Mouse (Mus musculus): ENCODE measurements around the gene Slc22a27. TPM values are rescaled to one million over a fixed set of nuclear protein-coding genes. Genes with fewer than 3 reads are reported as not detected.

Gene Slc22a27
- polyA plus RNA-seq, 1 experiment from 2014 or later = not detected

- Histone ChIP-seq H3K9ac (replicated peaks; ENCODE audit: low read depth) (no peak overlapping the region), H3K4me3 (ENCODE audit: low read depth, low read length) (no peak overlapping the region), H3K4me1 (ENCODE audit: insufficient read depth, low read depth, low read length) (no peaks in the 10 kb centered on the region), H3K27me3 (replicated peaks; ENCODE audit: insufficient read depth, low read length) (no peaks in the 10 kb centered on the region), H3K9me3 (ENCODE audit: low read length) (no peaks in the 10 kb centered on the region), H3K27ac (ENCODE audit: low read length) (no peak overlapping the region), H3K4me2 (replicated peaks; ENCODE audit: low read depth, low read length) (no peak overlapping the region), H3K36me3 (ENCODE audit: insufficient read depth, low read length) (no peaks in the 10 kb centered on the region)
- ATAC-seq (no peak), DNase-seq (ENCODE audit: low spot score) (no peak)
- WGBS = 53% methylated on average over 2 of the region's 2 CpGs
- TF ChIP-seq EP300 (IDR thresholded peaks at IDR 0.05) (no peak), CTCF (IDR thresholded peaks at IDR 0.05) (no peak)
Observed at GRCm38 (mm10) chr19:7829851-7830250, 136.0 kb downstream of the Slc22a27 start.

Small RNA genes within 50 kb of the gene (microRNA-seq; reads per million reads assigned to microRNA genes)
- not detected for gene Gm24951

Other genes with a start within 250 kb of the Slc22a27 start
- gene Slc22a26, start 163.4 kb downstream of the Slc22a27 start, polyA plus RNA-seq (2015; fragmentation: Nextera tagmentation; extraction: Ambion mirVana) = not detected in 2 replicates
- not detected in 2 replicates for gene Slc22a28, start 166.0 kb upstream of the Slc22a27 start, polyA plus RNA-seq (2015; fragmentation: Nextera tagmentation; extraction: Ambion mirVana)